Mouse (Mus musculus): Measurements from ENCODE around the gene Ppfibp2. TPM values are rescaled to one million over a fixed set of nuclear protein-coding genes. Genes with fewer than 3 reads are reported as not detected.
A peak's percentile ranks its signal among the peaks of the same experiment; 100 is the strongest.

The Ppfibp2 gene
- polyA plus RNA-seq, 1 experiment, result 27.0 TPM

GRCm38 (mm10) chr7:107705941-107706340 lies 110.9 kb downstream of the Ppfibp2 start:
- 29% methylated on average over 5 of the region's 5 CpGs for WGBS
- DNase-seq, result no peak

GRCm38 (mm10) chr7:107707650-107708049 lies 112.6 kb downstream of the Ppfibp2 start:
- 30% methylated on average over 9 of the region's 9 CpGs for WGBS
- no peak for DNase-seq
- TF ChIP-seq POLR2A (IDR thresholded peaks at IDR 0.05; ENCODE audit: borderline replicate concordance, extremely low read depth, low read depth, low read length), result no peak
- TF ChIP-seq CTCF (IDR thresholded peaks at IDR 0.05; ENCODE audit: insufficient read depth, low read length), result no peak
- Histone ChIP-seq H3K4me3 (replicated peaks; ENCODE audit: extremely low read depth, low read depth, low read length) (no peak overlapping the region), H3K4me1 (ENCODE audit: control insufficient read depth, insufficient read depth, low read length) (peaks cover 23% of the 10 kb centered on the region)

More at GRCm38 (mm10) chr7:107705941-107706340, 110.9 kb downstream of the Ppfibp2 start:
- Histone ChIP-seq H3K4me3 (replicated peaks; ENCODE audit: extremely low read depth, low read depth, low read length) (no peak overlapping the region), H3K4me1 (ENCODE audit: control insufficient read depth, insufficient read depth, low read length) (peaks cover 23% of the 10 kb centered on the region)
- TF ChIP-seq CTCF (IDR thresholded peaks at IDR 0.05; ENCODE audit: insufficient read depth, low read length) (no peak), POLR2A (IDR thresholded peaks at IDR 0.05; ENCODE audit: borderline replicate concordance, extremely low read depth, low read depth, low read length) (no peak)

- peak; percentile 67 for DNase-seq
- TF ChIP-seq POLR2A (IDR thresholded peaks at IDR 0.05; ENCODE audit: borderline replicate concordance, extremely low read depth, low read depth, low read length) (no peak), CTCF (IDR thresholded peaks at IDR 0.05; ENCODE audit: insufficient read depth, low read length) (peak; percentile 72)
- peaks cover 22% of the 10 kb centered on the region for H3K4me1 ChIP-seq (ENCODE audit: control insufficient read depth, insufficient read depth, low read length)
- 4% methylated on average over 10 of the region's 10 CpGs for WGBS
- no peak overlapping the region for H3K4me3 ChIP-seq (replicated peaks; ENCODE audit: extremely low read depth, low read depth, low read length)
These were observed 113.6 kb downstream of the Ppfibp2 start for GRCm38 (mm10) chr7:107708491-107709112.

- TF ChIP-seq CTCF (IDR thresholded peaks at IDR 0.05; ENCODE audit: insufficient read depth, low read length) (no peak), POLR2A (IDR thresholded peaks at IDR 0.05; ENCODE audit: borderline replicate concordance, extremely low read depth, low read depth, low read length) (no peak)
- WGBS, result 72% methylated on average over 6 of the region's 6 CpGs
- Histone ChIP-seq H3K4me3 (replicated peaks; ENCODE audit: extremely low read depth, low read depth, low read length) (no peak overlapping the region), H3K4me1 (ENCODE audit: control insufficient read depth, insufficient read depth, low read length) (peaks cover 9% of the 10 kb centered on the region)
- DNase-seq, result no peak
These were observed 117.7 kb downstream of the Ppfibp2 start for GRCm38 (mm10) chr7:107712743-107713142.

- 76% methylated on average over 5 of the region's 5 CpGs for WGBS
- H3K4me1 ChIP-seq (ENCODE audit: control insufficient read depth, insufficient read depth, low read length), result no peaks in the 10 kb centered on the region; the same call in 1 of the 2 replicates
- H3K4me3 ChIP-seq (replicated peaks; ENCODE audit: extremely low read depth, low read depth, low read length), result no peak overlapping the region
- DNase-seq, result no peak
- TF ChIP-seq POLR2A (IDR thresholded peaks at IDR 0.05; ENCODE audit: borderline replicate concordance, extremely low read depth, low read depth, low read length), result no peak
- no peak for TF ChIP-seq CTCF (IDR thresholded peaks at IDR 0.05; ENCODE audit: insufficient read depth, low read length)
These were observed 119.1 kb downstream of the Ppfibp2 start for GRCm38 (mm10) chr7:107714067-107714466.

- no peak for DNase-seq
- no peaks in the 10 kb centered on the region for H3K4me1 ChIP-seq (ENCODE audit: control insufficient read depth, insufficient read depth, low read length)
- 76% methylated on average over 1 of the region's 1 CpGs for WGBS
- TF ChIP-seq POLR2A (IDR thresholded peaks at IDR 0.05; ENCODE audit: borderline replicate concordance, extremely low read depth, low read depth, low read length), result no peak
- TF ChIP-seq CTCF (IDR thresholded peaks at IDR 0.05; ENCODE audit: insufficient read depth, low read length), result no peak
- no peak overlapping the region for H3K4me3 ChIP-seq (replicated peaks; ENCODE audit: extremely low read depth, low read depth, low read length)
These were observed 125.8 kb downstream of the Ppfibp2 start for GRCm38 (mm10) chr7:107720771-107721170.

- 90% methylated on average over 4 of the region's 4 CpGs for WGBS
- H3K4me3 ChIP-seq (replicated peaks; ENCODE audit: extremely low read depth, low read depth, low read length), result no peak overlapping the region
- TF ChIP-seq POLR2A (IDR thresholded peaks at IDR 0.05; ENCODE audit: borderline replicate concordance, extremely low read depth, low read depth, low read length) (no peak), CTCF (IDR thresholded peaks at IDR 0.05; ENCODE audit: insufficient read depth, low read length) (no peak)
These were observed 127.5 kb downstream of the Ppfibp2 start for GRCm38 (mm10) chr7:107722536-107722935.

GRCm38 (mm10) chr7:107727538-107727937 lies 132.5 kb downstream of the Ppfibp2 start:
- Histone ChIP-seq H3K4me1 (ENCODE audit: control insufficient read depth, insufficient read depth, low read length) (no peaks in the 10 kb centered on the region), H3K4me3 (replicated peaks; ENCODE audit: extremely low read depth, low read depth, low read length) (no peak overlapping the region)
- TF ChIP-seq POLR2A (IDR thresholded peaks at IDR 0.05; ENCODE audit: borderline replicate concordance, extremely low read depth, low read depth, low read length), result no peak
- TF ChIP-seq CTCF (IDR thresholded peaks at IDR 0.05; ENCODE audit: insufficient read depth, low read length), result no peak
- WGBS, result 43% methylated on average over 3 of the region's 3 CpGs
- DNase-seq, result no peak

More at GRCm38 (mm10) chr7:107722536-107722935, 127.5 kb downstream of the Ppfibp2 start:
- DNase-seq, result no peak
- H3K4me1 ChIP-seq (ENCODE audit: control insufficient read depth, insufficient read depth, low read length), result no peaks in the 10 kb centered on the region

- DNase-seq, result no peak
- Histone ChIP-seq H3K4me3 (replicated peaks; ENCODE audit: extremely low read depth, low read depth, low read length) (no peak overlapping the region), H3K4me1 (ENCODE audit: control insufficient read depth, insufficient read depth, low read length) (no peaks in the 10 kb centered on the region)
- TF ChIP-seq CTCF (IDR thresholded peaks at IDR 0.05; ENCODE audit: insufficient read depth, low read length) (no peak), POLR2A (IDR thresholded peaks at IDR 0.05; ENCODE audit: borderline replicate concordance, extremely low read depth, low read depth, low read length) (no peak)
- WGBS, result 66% methylated on average over 10 of the region's 10 CpGs
These were observed 135.6 kb downstream of the Ppfibp2 start for GRCm38 (mm10) chr7:107730587-107730986.

GRCm38 (mm10) chr7:107733162-107733561 lies 138.2 kb downstream of the Ppfibp2 start:
- Histone ChIP-seq H3K4me3 (replicated peaks; ENCODE audit: extremely low read depth, low read depth, low read length) (no peak overlapping the region), H3K4me1 (ENCODE audit: control insufficient read depth, insufficient read depth, low read length) (no peaks in the 10 kb centered on the region)
- TF ChIP-seq CTCF (IDR thresholded peaks at IDR 0.05; ENCODE audit: insufficient read depth, low read length), result no peak
- no peak for TF ChIP-seq POLR2A (IDR thresholded peaks at IDR 0.05; ENCODE audit: borderline replicate concordance, extremely low read depth, low read depth, low read length)
- WGBS, result 60% methylated on average over 2 of the region's 2 CpGs
- DNase-seq, result no peak
